Mouse (Mus musculus) forebrain, embryonic 13.5 days (tissue): ENCODE measurements around the gene Nipsnap1. TPM values are rescaled to one million over a fixed set of nuclear protein-coding genes. Genes with fewer than 3 reads are reported as not detected.

ENCODE experiments used
- ATAC-seq: fragments of 200-750 bp; cut with Nextera tagmentation; 2 replicates; pipeline ENCODE4 v1.8.0; 2017
- H3K27ac ChIP-seq: fragments of 300-500 bp; sonication (generic); 2 replicates; pipeline ENCODE4 v1.5.1; 2015; ENCODE audit warnings: inconsistent platforms, mild to moderate bottlenecking, moderate library complexity
- H3K27me3 ChIP-seq: fragments of 300-500 bp; sonication (generic); 2 replicates; pipeline ENCODE4 v1.6.1; 2015; ENCODE audit warnings: mild to moderate bottlenecking, inconsistent platforms
- H3K36me3 ChIP-seq: fragments of 300-500 bp; sonication (generic); 2 replicates; pipeline ENCODE4 v1.6.1; 2015; ENCODE audit warnings: mild to moderate bottlenecking, inconsistent platforms; ENCODE audit not compliant: poor library complexity, severe bottlenecking
- H3K4me1 ChIP-seq: fragments of 300-500 bp; sonication (generic); 2 replicates; pipeline ENCODE4 v1.6.1; 2015; ENCODE audit warnings: inconsistent platforms
- H3K4me2 ChIP-seq: fragments of 300-500 bp; sonication (generic); 2 replicates; pipeline ENCODE4 v1.6.1; 2015; ENCODE audit warnings: inconsistent platforms, mild to moderate bottlenecking, moderate library complexity
- H3K4me3 ChIP-seq: fragments of 300-500 bp; sonication (generic); 2 replicates; pipeline ENCODE4 v1.5.1; 2015; ENCODE audit warnings: mild to moderate bottlenecking, inconsistent platforms
- H3K9ac ChIP-seq: fragments of 300-500 bp; sonication (generic); 2 replicates; pipeline ENCODE4 v1.6.1; 2015; ENCODE audit warnings: mild to moderate bottlenecking, inconsistent platforms
- H3K9me3 ChIP-seq: fragments of 300-500 bp; sonication (generic); replicated peaks from 2 replicates; pipeline ENCODE4 v1.6.1; 2016; ENCODE audit warnings: inconsistent platforms
- WGBS: fragments of 180-500 bp; shearing (Covaris S2); methylation state at CpG from one replicate; pipeline ENCODE4 v1.1.7; 2015; 5-methylcytosine and 5-hydroxymethylcytosine counted together
- microRNA-seq: library from miRNA; unstranded; fragments of <30 nt; microRNA quantifications from one replicate; pipeline ENCODE4, GENCODE M21; 2016
- polyA plus RNA-seq: library from polyadenylated mRNA; unstranded; fragments of >200 nt; fragmentation: Nextera tagmentation; extraction: Ambion mirVana; gene quantifications from 2 replicates; pipeline ENCODE4 v1.2.1, GENCODE M21; 2015

Gene Nipsnap1
- polyA plus RNA-seq, 1 experiment from 2014 or later = 118 TPM

DNA sequence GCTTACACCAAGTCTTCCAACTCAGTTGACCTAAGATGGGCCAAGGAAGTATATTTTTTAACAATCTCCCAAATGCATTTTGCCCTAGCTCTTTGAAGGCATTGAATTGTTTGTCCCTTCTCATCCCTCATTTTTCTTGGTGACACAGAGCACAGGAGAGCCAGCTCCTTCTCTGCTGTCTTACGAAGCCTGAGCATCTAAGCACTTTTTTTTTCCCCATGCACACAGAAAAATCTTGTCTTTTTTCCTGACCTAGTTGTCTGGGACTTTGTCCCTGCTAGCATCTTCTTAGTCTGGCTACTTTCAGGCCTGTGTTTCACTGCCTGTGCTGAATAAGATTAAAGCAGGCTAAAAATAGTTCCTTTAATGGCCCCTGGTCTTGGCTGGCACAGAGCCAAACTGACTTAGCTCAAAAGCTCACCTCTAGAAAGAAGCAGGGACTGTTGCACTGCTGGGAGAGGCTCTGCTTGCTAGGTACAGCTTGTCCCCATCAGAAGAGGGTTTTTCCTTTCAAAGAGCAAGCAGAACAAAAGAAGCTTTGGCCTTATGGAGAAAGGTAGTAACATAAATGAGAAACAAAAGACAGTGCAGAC, 57.4 kb downstream of the Nipsnap1 start:
- 24% methylated on average over 1 of the region's 1 CpGs for WGBS
- H3K27me3 ChIP-seq = no peaks in the 10 kb centered on the region
- peaks cover 59% of the 10 kb centered on the region for H3K36me3 ChIP-seq
- H3K4me1 ChIP-seq = peaks cover 12% of the 10 kb centered on the region
- H3K9ac ChIP-seq = no peak overlapping the region
- no peak overlapping the region for H3K4me3 ChIP-seq
- peak overlapping the region; percentile 48 for H3K27ac ChIP-seq
- H3K9me3 ChIP-seq = no peaks in the 10 kb centered on the region
- no peak; the same call in 1 of the 2 replicates for ATAC-seq
- no peak overlapping the region for H3K4me2 ChIP-seq

DNA sequence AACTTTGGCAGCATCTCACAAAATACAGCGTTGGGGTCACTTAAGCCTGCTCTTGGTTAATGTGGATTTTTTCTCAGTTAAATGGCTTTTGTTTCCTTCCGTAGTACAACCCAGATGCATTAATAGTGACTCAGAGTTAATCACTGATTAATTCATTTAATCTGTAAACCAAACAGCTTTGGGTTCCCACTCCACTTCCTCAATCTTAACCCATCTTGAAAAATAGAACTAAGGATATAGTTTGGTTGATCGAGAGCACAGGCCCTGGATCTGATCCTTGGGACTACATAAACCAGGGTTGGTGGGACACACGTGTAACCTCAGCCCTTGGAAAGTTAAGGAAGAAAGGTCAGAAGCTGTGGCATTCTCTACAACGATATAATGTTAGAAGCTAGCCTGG, 62.5 kb downstream of the Nipsnap1 start:
- Histone ChIP-seq H3K4me1 (peaks cover 2% of the 10 kb centered on the region), H3K36me3 (peaks cover 11% of the 10 kb centered on the region; the same call in 1 of the 2 replicates), H3K27me3 (no peaks in the 10 kb centered on the region), H3K4me3 (no peak overlapping the region), H3K9ac (no peak overlapping the region), H3K4me2 (no peak overlapping the region), H3K9me3 (no peaks in the 10 kb centered on the region), H3K27ac (no peak overlapping the region)
- ATAC-seq = no peak
- WGBS = 85% methylated on average over 5 of the region's 5 CpGs

Small RNAs within 50 kb of the gene (microRNA-seq; reads per million reads assigned to microRNA genes)
- not detected for gene Mir6918

Other genes starting within 250 kb of the Nipsnap1 start
- 25.2 and 27.3 TPM in 2 replicates for gene Ascc2, start 236.2 kb upstream of the Nipsnap1 start, polyA plus RNA-seq
- 599 and 621 TPM in 2 replicates for gene Uqcr10, start 169.6 kb upstream of the Nipsnap1 start, polyA plus RNA-seq
- gene Zmat5, start 169.3 kb upstream of the Nipsnap1 start, polyA plus RNA-seq = 83.1 and 84.4 TPM in 2 replicates
- gene Cabp7, start 127.2 kb upstream of the Nipsnap1 start, polyA plus RNA-seq = 0.59 and 0.87 TPM in 2 replicates
- 56.8 and 58.2 TPM in 2 replicates for gene Nf2, start 24.4 kb upstream of the Nipsnap1 start, polyA plus RNA-seq
- 59.1 and 60.6 TPM in 2 replicates for gene Thoc5, start 21.4 kb downstream of the Nipsnap1 start, polyA plus RNA-seq
- 0.37 and 0.50 TPM in 2 replicates for gene Nefh, start 74.1 kb downstream of the Nipsnap1 start, polyA plus RNA-seq
- 61.7 and 73.0 TPM in 2 replicates for gene Ap1b1, start 112.9 kb downstream of the Nipsnap1 start, polyA plus RNA-seq
- 0.43 TPM in 1 of 2 replicates, not detected in the other for gene Rasl10a, start 184.2 kb downstream of the Nipsnap1 start, polyA plus RNA-seq
- 13.2 and 15.2 TPM in 2 replicates for gene Gas2l1, start 191.4 kb downstream of the Nipsnap1 start, polyA plus RNA-seq
- gene Rhbdd3, start 225.0 kb downstream of the Nipsnap1 start, polyA plus RNA-seq = 25.8 and 26.3 TPM in 2 replicates
- 808 and 853 TPM in 2 replicates for gene Ewsr1, start 225.3 kb downstream of the Nipsnap1 start, polyA plus RNA-seq